Mouse (Mus musculus) heart, embryonic 14.5 days (tissue): ENCODE data around the gene Fip1l1. TPM values are rescaled to one million over a fixed set of nuclear protein-coding genes. Genes with fewer than 3 reads are reported as not detected.

Source experiments
- ATAC-seq: fragments of 200-750 bp; cut with Nextera tagmentation; 2 replicates; pipeline ENCODE4 v1.8.0; 2017; ENCODE audit warnings: low read depth, moderate TSS enrichment; ENCODE audit not compliant: insufficient number of reproducible peaks, insufficient read depth, low FRiP score
- H3K27ac ChIP-seq, 2 experiments: fragments of 200-500 bp in 1 of 2; fragments of 300-500 bp in 1 of 2; sonication (generic) in 1 of 2; replicated peaks in 1 of 2; 2 replicates each; pipeline ENCODE4 v1.5.1; 2012 to 2014; ENCODE audit warnings: low read depth in 2 of 2, low read length in 2 of 2, control low read depth in 1 of 2, mild to moderate bottlenecking in 1 of 2, mixed read lengths in 1 of 2; ENCODE audit not compliant: control insufficient read depth in 1 of 2, insufficient read depth in 1 of 2
- H3K27me3 ChIP-seq: fragments of 300-500 bp; sonication (generic); 2 replicates; pipeline ENCODE4 v1.6.1; 2014; ENCODE audit warnings: mild to moderate bottlenecking, low read length, control low read depth; ENCODE audit not compliant: control insufficient read depth, insufficient read depth
- H3K36me3 ChIP-seq: fragments of 300-500 bp; sonication (generic); 2 replicates; pipeline ENCODE4 v1.6.1; 2014; ENCODE audit warnings: mild to moderate bottlenecking, control low read depth, low read length, mixed read lengths; ENCODE audit not compliant: control insufficient read depth, insufficient read depth
- H3K4me1 ChIP-seq, 2 experiments: fragments of 200-500 bp in 1 of 2; fragments of 300-500 bp in 1 of 2; sonication (generic) in 1 of 2; 2 replicates each; pipeline ENCODE4 v1.6.1; 2012 to 2014; ENCODE audit warnings: low read length in 2 of 2, control low read depth in 1 of 2, mixed read lengths in 1 of 2; ENCODE audit not compliant: control insufficient read depth in 2 of 2, insufficient read depth in 2 of 2
- H3K4me2 ChIP-seq: fragments of 300-500 bp; sonication (generic); 2 replicates; pipeline ENCODE4 v1.6.1; 2014; ENCODE audit warnings: mild to moderate bottlenecking, low read length
- H3K4me3 ChIP-seq, 2 experiments: fragments of 200-500 bp in 1 of 2; fragments of 300-500 bp in 1 of 2; sonication (generic) in 1 of 2; 2 replicates each; pipeline ENCODE4 v1.5.1; 2012 to 2014; ENCODE audit warnings: low read length in 2 of 2, mild to moderate bottlenecking in 2 of 2, control low read depth in 1 of 2, low read depth in 1 of 2, moderate library complexity in 1 of 2; ENCODE audit not compliant: control insufficient read depth in 1 of 2, insufficient read depth in 1 of 2
- H3K9ac ChIP-seq: fragments of 300-500 bp; sonication (generic); 2 replicates; pipeline ENCODE4 v1.6.1; 2014; ENCODE audit warnings: mild to moderate bottlenecking, low read length
- H3K9me3 ChIP-seq: fragments of 300-500 bp; sonication (generic); 2 replicates; pipeline ENCODE4 v1.6.1; 2016; ENCODE audit warnings: low read length, control low read depth; ENCODE audit not compliant: control insufficient read depth
- WGBS: fragments of 180-500 bp; shearing (Covaris S2); extraction: QIAGEN DNeasy Blood & Tissue Kit; methylation state at CpG from one replicate; pipeline ENCODE4 v1.1.7; 2014; 5-methylcytosine and 5-hydroxymethylcytosine counted together
- polyA plus RNA-seq: library from polyadenylated mRNA; unstranded; fragments of >200 nt; fragmentation: Nextera tagmentation; extraction: Ambion mirVana; gene quantifications from 2 replicates; pipeline ENCODE4 v1.2.1, GENCODE M21; 2014

Fip1l1 gene
- polyA plus RNA-seq, 1 experiment from 2014 or later = 56.0 TPM

- Histone ChIP-seq H3K4me2 (no peak overlapping the region), H3K9ac (no peak overlapping the region), H3K4me1 (peaks cover 2 to 11% of the 10 kb centered on the region in 2 experiments; a peak in 3 of 4 replicates), H3K9me3 (no peaks in the 10 kb centered on the region), H3K27ac (no peak overlapping the region), H3K36me3 (peaks cover 25% of the 10 kb centered on the region), H3K27me3 (no peaks in the 10 kb centered on the region), H3K4me3 (no peak overlapping the region)
- no peak for ATAC-seq
- 68% methylated on average over 3 of the region's 3 CpGs for WGBS
These were observed 65.9 kb downstream of the Fip1l1 start for GRCm38 (mm10) chr5:74601171-74601570.

GRCm38 (mm10) chr5:74601965-74602364 is 66.7 kb downstream of the Fip1l1 start:
- H3K9ac ChIP-seq = 0 out of 2 replicates have a peak overlapping the region, but pooled peaks have one; percentile 17
- no peak overlapping the region for H3K27ac ChIP-seq
- ATAC-seq = no peak
- H3K4me2 ChIP-seq = no peak overlapping the region
- no peaks in the 10 kb centered on the region for H3K9me3 ChIP-seq
- H3K36me3 ChIP-seq = peaks cover 18% of the 10 kb centered on the region
- WGBS = 46% methylated on average over 6 of the region's 6 CpGs
- no peaks in the 10 kb centered on the region for H3K27me3 ChIP-seq
- no peak overlapping the region for H3K4me3 ChIP-seq
- H3K4me1 ChIP-seq = peaks cover 2 to 11% of the 10 kb centered on the region in 2 experiments; a peak in 3 of 4 replicates

- Histone ChIP-seq H3K4me2 (no peak overlapping the region), H3K27me3 (no peaks in the 10 kb centered on the region), H3K36me3 (peaks cover 15% of the 10 kb centered on the region), H3K27ac (no peak overlapping the region), H3K9ac (0 out of 2 replicates have a peak overlapping the region, but pooled peaks have one; percentile 17), H3K9me3 (no peaks in the 10 kb centered on the region), H3K4me3 (no peak overlapping the region), H3K4me1 (peaks cover 2 to 11% of the 10 kb centered on the region in 2 experiments; a peak in 3 of 4 replicates)
- ATAC-seq = no peak
- 65% methylated on average over 10 of the region's 10 CpGs for WGBS
These were observed 67.1 kb downstream of the Fip1l1 start for GRCm38 (mm10) chr5:74602371-74602770.

GRCm38 (mm10) chr5:74603306-74603705 is 68.1 kb downstream of the Fip1l1 start:
- Histone ChIP-seq H3K4me2 (no peak overlapping the region), H3K9me3 (no peaks in the 10 kb centered on the region), H3K27me3 (no peaks in the 10 kb centered on the region), H3K27ac (no peak overlapping the region), H3K4me3 (no peak overlapping the region), H3K9ac (no peak overlapping the region), H3K36me3 (peaks cover 7% of the 10 kb centered on the region), H3K4me1 (peaks cover 2 to 11% of the 10 kb centered on the region in 2 experiments; a peak in 3 of 4 replicates)
- WGBS = 72% methylated on average over 4 of the region's 4 CpGs
- no peak for ATAC-seq

GRCm38 (mm10) chr5:74606213-74606612 is 71.0 kb downstream of the Fip1l1 start:
- H3K27ac ChIP-seq = no peak overlapping the region
- no peaks in the 10 kb centered on the region for H3K27me3 ChIP-seq
- H3K9me3 ChIP-seq = no peaks in the 10 kb centered on the region
- H3K9ac ChIP-seq = no peak overlapping the region
- H3K4me2 ChIP-seq = no peak overlapping the region
- H3K4me3 ChIP-seq = no peak overlapping the region
- ATAC-seq = no peak
- peaks cover 4 to 11% of the 10 kb centered on the region in 2 experiments; a peak in 3 of 4 replicates for H3K4me1 ChIP-seq
- 81% methylated on average over 8 of the region's 8 CpGs for WGBS
- H3K36me3 ChIP-seq = no peaks in the 10 kb centered on the region

GRCm38 (mm10) chr5:74610511-74610910 is 75.3 kb downstream of the Fip1l1 start:
- ATAC-seq = no peak
- Histone ChIP-seq H3K27ac (no peak overlapping the region), H3K36me3 (no peaks in the 10 kb centered on the region), H3K27me3 (0 out of 2 replicates have a peak, but pooled peaks cover 3% of the 10 kb centered on the region), H3K9ac (no peak overlapping the region), H3K4me3 (no peak overlapping the region), H3K4me1 (peaks cover 12 to 16% of the 10 kb centered on the region in 2 experiments), H3K9me3 (0 out of 2 replicates have a peak, but pooled peaks cover 4% of the 10 kb centered on the region), H3K4me2 (no peak overlapping the region)
- 70% methylated on average over 10 of the region's 10 CpGs for WGBS

GRCm38 (mm10) chr5:74612713-74613112 is 77.5 kb downstream of the Fip1l1 start:
- H3K4me3 ChIP-seq = no peak overlapping the region
- H3K36me3 ChIP-seq = no peaks in the 10 kb centered on the region
- H3K9ac ChIP-seq = no peak overlapping the region
- 0 out of 2 replicates have a peak, but pooled peaks cover 4% of the 10 kb centered on the region for H3K9me3 ChIP-seq
- WGBS = 54% methylated on average over 5 of the region's 5 CpGs
- H3K27ac ChIP-seq = no peak overlapping the region
- H3K4me2 ChIP-seq = no peak overlapping the region
- ATAC-seq = no peak
- peaks cover 12 to 16% of the 10 kb centered on the region in 2 experiments for H3K4me1 ChIP-seq
- H3K27me3 ChIP-seq = 0 out of 2 replicates have a peak, but pooled peaks cover 3% of the 10 kb centered on the region
